Mouse (Mus musculus): ENCODE data around the gene Pth1r. TPM values are rescaled to one million over a fixed set of nuclear protein-coding genes. Genes with fewer than 3 reads are reported as not detected.

Gene Pth1r
- total RNA-seq, 4 experiments from 2014 or later, result 6.1 to 10.5 (median 8.7) TPM

- DNase-seq (ENCODE audit: low spot score in 2 of 2), result no peak
Observed at GRCm38 (mm10) chr9:110750404-110751187, 3.7 kb upstream of the Pth1r start.

- no peak for DNase-seq (ENCODE audit: low spot score in 2 of 2)
Observed at GRCm38 (mm10) chr9:110748451-110748850, 1.5 kb upstream of the Pth1r start.

GRCm38 (mm10) chr9:110746238-110746637 lies 707 bp downstream of the Pth1r start:
- no peak for DNase-seq (ENCODE audit: low spot score in 2 of 2)

- DNase-seq (ENCODE audit: low spot score in 2 of 2), result no peak
Observed at GRCm38 (mm10) chr9:110745752-110746151, 1.2 kb downstream of the Pth1r start.

GRCm38 (mm10) chr9:110743456-110744323 lies 3.3 kb downstream of the Pth1r start:
- no peak for DNase-seq (ENCODE audit: low spot score in 2 of 2)

GRCm38 (mm10) chr9:110742951-110743455 lies 3.9 kb downstream of the Pth1r start:
- DNase-seq (ENCODE audit: low spot score in 2 of 2), result no peak

GRCm38 (mm10) chr9:110742295-110742950 lies 4.5 kb downstream of the Pth1r start:
- DNase-seq (ENCODE audit: low spot score in 2 of 2), result no peak

GRCm38 (mm10) chr9:110741711-110742294 lies 5.1 kb downstream of the Pth1r start, which contains the start of gene Myl3:
TSS of gene Myl3 (plus strand) at chr9:110741861.
- no peak for DNase-seq (ENCODE audit: low spot score in 2 of 2)

GRCm38 (mm10) chr9:110739961-110740360 lies 7.0 kb downstream of the Pth1r start:
- no peak for DNase-seq (ENCODE audit: low spot score in 2 of 2)

GRCm38 (mm10) chr9:110738054-110738453 lies 8.9 kb downstream of the Pth1r start:
- DNase-seq (ENCODE audit: low spot score in 2 of 2), result no peak

GRCm38 (mm10) chr9:110736362-110736761 lies 10.6 kb downstream of the Pth1r start:
- DNase-seq (ENCODE audit: low spot score in 2 of 2), result no peak

- DNase-seq (ENCODE audit: low spot score in 2 of 2), result no peak
Observed at GRCm38 (mm10) chr9:110734154-110734553, 12.8 kb downstream of the Pth1r start.

- no peak for DNase-seq (ENCODE audit: low spot score in 2 of 2)
Observed at GRCm38 (mm10) chr9:110733102-110733501, 13.8 kb downstream of the Pth1r start.

GRCm38 (mm10) chr9:110732623-110733022 lies 14.3 kb downstream of the Pth1r start:
- DNase-seq (ENCODE audit: low spot score in 2 of 2), result no peak

- no peak for DNase-seq (ENCODE audit: low spot score in 2 of 2)
Observed at GRCm38 (mm10) chr9:110731859-110732258, 15.1 kb downstream of the Pth1r start.

- no peak for DNase-seq (ENCODE audit: low spot score in 2 of 2)
Observed at GRCm38 (mm10) chr9:110729841-110730240, 17.1 kb downstream of the Pth1r start.

GRCm38 (mm10) chr9:110726867-110727266 lies 20.1 kb downstream of the Pth1r start:
- no peak for DNase-seq (ENCODE audit: low spot score in 2 of 2)

GRCm38 (mm10) chr9:110725721-110726135 lies 21.2 kb downstream of the Pth1r start:
- DNase-seq (ENCODE audit: low spot score in 2 of 2), result peak; percentile 47 to 50

GRCm38 (mm10) chr9:110722060-110722459 lies 24.9 kb downstream of the Pth1r start:
- no peak for DNase-seq (ENCODE audit: low spot score in 2 of 2)

- DNase-seq (ENCODE audit: low spot score in 2 of 2), result no peak
Observed at GRCm38 (mm10) chr9:110719977-110720376, 27.0 kb downstream of the Pth1r start.

GRCm38 (mm10) chr9:110718810-110719209 lies 28.1 kb downstream of the Pth1r start:
- DNase-seq (ENCODE audit: low spot score in 2 of 2), result no peak

Data from layer of hippocampus, adult 8-10 months (tissue).